Mouse (Mus musculus) bone marrow, adult 2 months (tissue): ENCODE results near the gene Upk3a.

Experiments used
- CTCF ChIP-seq: fragments of 200-500 bp; IDR thresholded peaks from 2 replicates; pipeline ENCODE4 v1.5.1; 2011; ENCODE audit warnings: low read length, control low read depth; ENCODE audit not compliant: control insufficient read depth, insufficient read depth
- POLR2A ChIP-seq: fragments of 200-500 bp; IDR thresholded peaks from 2 replicates; pipeline ENCODE4 v1.6.1; 2011; ENCODE audit warnings: low read depth, mild to moderate bottlenecking, control low read depth, low read length, borderline replicate concordance; ENCODE audit not compliant: control insufficient read depth

DNA sequence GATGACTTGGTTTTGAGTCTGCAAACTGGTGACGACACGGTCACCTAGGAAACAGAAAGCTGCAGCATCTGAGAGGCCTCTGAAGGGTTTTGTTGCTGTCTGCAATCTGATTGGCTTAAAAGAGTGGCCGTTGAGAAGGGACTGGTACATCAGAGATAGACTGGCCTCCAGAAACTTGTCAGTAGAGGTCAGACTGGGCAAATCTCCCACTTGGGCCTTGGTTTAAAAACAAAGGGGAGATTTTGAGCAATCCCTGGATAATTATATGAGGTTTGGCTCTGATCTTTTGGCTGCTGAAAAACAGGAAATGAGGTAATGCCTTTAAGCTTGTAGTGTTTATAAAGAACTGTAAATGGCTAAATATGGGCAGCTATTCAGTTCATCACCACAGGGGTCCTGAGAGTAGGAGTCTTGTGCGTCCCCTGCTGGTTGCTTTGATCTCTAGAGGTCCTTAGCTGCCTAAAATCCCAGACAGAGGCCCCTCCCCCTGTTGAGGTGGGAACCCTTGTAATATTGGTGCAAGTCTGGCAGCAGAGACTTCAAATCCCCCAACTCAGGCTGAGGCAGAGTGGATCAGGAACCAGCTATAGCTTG lies 25.5 kb downstream of the Upk3a start:
- TF ChIP-seq CTCF (peak; percentile 46), POLR2A (no peak)
